Mouse (Mus musculus) stomach, postnatal 0 days (tissue): ENCODE measurements at regions not wholly inside any gene's neighbourhood (a gene's known extent, or its start where the extent isn't known, plus 50 kb on each side); places are given as distances from the start of the nearest gene placed in this dataset.

Experiments
- ATAC-seq: fragments of 200-750 bp; cut with Nextera tagmentation; 2 replicates; pipeline ENCODE4 v1.8.0; 2017; ENCODE audit not compliant: low FRiP score, low TSS enrichment
- DNase-seq: peaks from one replicate; pipeline ENCODE4 v3.0.0-alpha.2; 2016; ENCODE audit warnings: low spot score
- H3K27ac ChIP-seq: fragments of 300-500 bp; sonication (generic); replicated peaks from 2 replicates; pipeline ENCODE4 v1.5.1; 2014; ENCODE audit warnings: mild to moderate bottlenecking, control low read depth
- H3K27me3 ChIP-seq: fragments of 300-500 bp; sonication (generic); 2 replicates; pipeline ENCODE4 v1.6.1; 2014; ENCODE audit warnings: low read length; ENCODE audit not compliant: control insufficient read depth, insufficient read depth
- H3K36me3 ChIP-seq: fragments of 300-500 bp; sonication (generic); 2 replicates; pipeline ENCODE4 v1.6.1; 2014; ENCODE audit warnings: low read length, mixed read lengths; ENCODE audit not compliant: control insufficient read depth, insufficient read depth
- H3K4me1 ChIP-seq: fragments of 300-500 bp; sonication (generic); replicated peaks from 2 replicates; pipeline ENCODE4 v1.6.1; 2014; ENCODE audit warnings: antibody characterized with exemption; ENCODE audit not compliant: control insufficient read depth, insufficient read depth
- H3K4me2 ChIP-seq: fragments of 300-500 bp; sonication (generic); replicated peaks from 2 replicates; pipeline ENCODE4 v1.6.1; 2014; ENCODE audit warnings: low read depth, mild to moderate bottlenecking, control low read depth, moderate library complexity
- H3K4me3 ChIP-seq: fragments of 300-500 bp; sonication (generic); 2 replicates; pipeline ENCODE4 v1.5.1; 2014; ENCODE audit warnings: low read depth, low read length, control low read depth
- H3K9ac ChIP-seq: fragments of 300-500 bp; sonication (generic); 2 replicates; pipeline ENCODE4 v1.6.1; 2014; ENCODE audit warnings: mild to moderate bottlenecking, low read length, control low read depth, mixed read lengths
- H3K9me3 ChIP-seq: fragments of 300-500 bp; sonication (generic); 2 replicates; pipeline ENCODE4 v1.6.1; 2016; ENCODE audit warnings: low read length; ENCODE audit not compliant: control insufficient read depth
- CTCF ChIP-seq: IDR thresholded peaks from 2 replicates; pipeline ENCODE4 v1.5.1; 2016; ENCODE audit warnings: antibody characterized with exemption, low read depth, mild to moderate bottlenecking, moderate library complexity
- EP300 ChIP-seq: optimal IDR thresholded peaks from 2 replicates; pipeline ENCODE3; 2016; ENCODE audit warnings: antibody characterized with exemption
- WGBS: fragments of 180-500 bp; shearing (Covaris S2); extraction: QIAGEN DNeasy Blood & Tissue Kit; methylation state at CpG from one replicate; pipeline ENCODE4 v1.1.7; 2014; 5-methylcytosine and 5-hydroxymethylcytosine counted together

DNA sequence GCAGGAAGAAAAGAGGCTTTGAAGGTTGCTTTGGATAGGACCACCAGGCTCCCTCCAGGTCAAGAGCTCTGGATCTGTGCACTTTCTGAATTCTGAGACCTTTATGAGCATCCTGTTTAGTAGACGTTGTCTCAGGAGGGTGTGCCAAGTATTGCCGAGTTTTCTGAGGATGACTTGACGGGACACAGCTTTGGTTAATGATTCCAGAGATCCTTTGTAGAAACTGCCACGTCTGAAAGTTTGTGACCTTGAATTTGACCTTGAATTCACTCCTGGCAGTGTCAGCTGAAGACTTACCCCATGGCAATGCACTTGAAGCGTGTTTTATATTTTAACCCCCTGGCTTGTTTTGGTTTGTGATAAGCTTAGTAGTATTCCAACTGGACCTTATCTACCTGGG, 58.0 kb upstream of the Ercc6l2 start:
- H3K4me2 ChIP-seq, result no peak overlapping the region
- H3K27ac ChIP-seq, result no peak overlapping the region
- DNase-seq (no peak), ATAC-seq (no peak)
- H3K4me3 ChIP-seq, result no peak overlapping the region
- TF ChIP-seq EP300 (no peak), CTCF (no peak)
- no peak overlapping the region for H3K9ac ChIP-seq
- H3K27me3 ChIP-seq, result no peaks in the 10 kb centered on the region
- 48% methylated on average over 5 of the region's 5 CpGs for WGBS
- H3K36me3 ChIP-seq, result no peaks in the 10 kb centered on the region
- H3K4me1 ChIP-seq, result no peaks in the 10 kb centered on the region
- no peaks in the 10 kb centered on the region for H3K9me3 ChIP-seq

DNA sequence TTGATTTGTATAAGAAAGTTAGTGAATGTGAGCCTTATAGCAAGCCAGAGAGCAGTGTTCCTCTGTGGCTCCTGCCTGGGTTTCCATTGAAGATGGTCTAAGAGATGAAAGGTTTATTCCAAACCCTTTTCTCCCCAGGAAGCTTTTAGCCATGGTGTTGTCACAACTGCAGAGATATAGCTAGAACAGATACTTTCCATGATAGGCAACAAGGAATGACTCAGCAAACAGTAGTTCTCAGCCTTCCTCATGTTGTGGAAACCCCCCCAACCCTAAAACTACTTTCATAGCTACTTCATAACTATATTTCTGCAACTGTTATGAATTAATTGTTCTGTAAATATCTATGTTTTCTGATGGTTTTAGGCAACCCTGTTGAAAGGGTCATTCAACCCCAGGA, 53.5 kb upstream of the Ercc6l2 start:
- H3K36me3 ChIP-seq, result no peaks in the 10 kb centered on the region
- ATAC-seq, result no peak

More for the DNA sequence above, 53.5 kb upstream of the Ercc6l2 start:
- Histone ChIP-seq H3K27ac (no peak overlapping the region), H3K9me3 (no peaks in the 10 kb centered on the region), H3K9ac (no peak overlapping the region), H3K4me1 (no peaks in the 10 kb centered on the region), H3K4me2 (no peak overlapping the region), H3K27me3 (no peaks in the 10 kb centered on the region), H3K4me3 (no peak overlapping the region)
- TF ChIP-seq CTCF, result no peak
- TF ChIP-seq EP300, result no peak
- no peak for DNase-seq
